Mouse (Mus musculus): ENCODE data around the gene Fancl. TPM values are rescaled to one million over a fixed set of nuclear protein-coding genes. Genes with fewer than 3 reads are reported as not detected.

Fancl gene
- total RNA-seq (2023) = 1 to 10 TPM; 8.0 to 9.0 TPM

DNA sequence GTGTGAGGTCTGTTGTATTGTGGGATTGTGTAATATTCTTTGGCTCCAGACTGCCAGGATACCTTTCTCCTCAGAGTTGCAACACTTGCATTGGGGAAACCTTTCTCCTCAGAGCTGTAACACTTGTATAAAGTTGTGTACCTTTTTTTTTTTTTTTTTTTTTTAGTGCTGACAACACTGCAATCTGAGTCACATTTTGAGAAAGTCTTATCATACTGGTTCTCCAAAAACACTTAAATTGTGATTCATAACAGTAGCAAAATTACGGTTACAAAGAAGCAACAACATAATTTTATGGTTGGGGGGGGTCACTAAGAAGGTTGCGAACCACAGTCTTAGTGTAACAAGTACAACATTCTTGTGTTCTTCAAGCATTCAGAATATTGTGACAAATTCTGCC lies at the start of gene Fancl:
Fancl (plus strand) TSS at position 165 of the 400 bp plus-strand sequence.

Other genes starting within 250 kb of the Fancl start
- gene 5730522E02Rik, start 175.4 kb upstream of the Fancl start, total RNA-seq (2023) = under 1 TPM in 1 of 2 experiments, not detected in 1; 0.11 TPM
- not detected for gene Gm6899, start 207.1 kb downstream of the Fancl start, total RNA-seq (2023)
- gene Vrk2, start 207.9 kb downstream of the Fancl start, total RNA-seq (2023) = 10 to 100 TPM; 37.0 to 37.6 TPM

All from neutrophil, adult 59 days (primary cell).